Mouse (Mus musculus): ENCODE measurements around the gene Lgals3bp. TPM values are rescaled to one million over a fixed set of nuclear protein-coding genes. Genes with fewer than 3 reads are reported as not detected.

Lgals3bp gene
- polyA plus RNA-seq (2014; fragmentation: Illumina TruSeq; extraction: RNeasy Lipid Tissue Mini Kit (QIAGEN cat#74804)) = 16.0 TPM

DNA sequence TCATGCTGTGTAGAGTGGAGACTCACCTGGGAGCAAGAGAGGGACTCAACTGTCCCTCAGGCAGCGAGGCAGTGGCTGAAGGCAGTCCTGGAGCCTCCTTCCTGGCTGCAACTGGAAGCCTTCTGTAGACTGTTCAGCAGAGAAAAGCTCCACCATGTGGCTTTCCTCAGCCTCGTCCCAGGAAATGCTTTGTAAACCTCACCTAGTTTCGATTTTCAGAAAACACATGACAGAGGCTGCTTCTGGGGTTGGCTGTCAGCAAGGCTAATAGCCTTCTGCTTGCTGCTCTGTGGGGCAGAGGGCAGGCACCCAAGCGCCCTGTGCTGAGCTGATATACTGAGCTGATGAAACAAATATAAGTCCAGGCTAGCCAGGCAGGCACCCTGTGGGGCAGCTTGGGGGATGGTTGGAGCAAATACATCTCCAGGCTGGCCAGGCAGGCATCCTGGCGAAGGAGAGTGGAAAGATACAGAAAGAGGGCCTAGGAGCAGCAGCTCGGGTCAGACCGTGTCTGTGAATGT is at the start of gene Lgals3bp:
Gene Lgals3bp (minus strand): TSS at position 333 of the 521 bp plus-strand sequence.

DNA sequence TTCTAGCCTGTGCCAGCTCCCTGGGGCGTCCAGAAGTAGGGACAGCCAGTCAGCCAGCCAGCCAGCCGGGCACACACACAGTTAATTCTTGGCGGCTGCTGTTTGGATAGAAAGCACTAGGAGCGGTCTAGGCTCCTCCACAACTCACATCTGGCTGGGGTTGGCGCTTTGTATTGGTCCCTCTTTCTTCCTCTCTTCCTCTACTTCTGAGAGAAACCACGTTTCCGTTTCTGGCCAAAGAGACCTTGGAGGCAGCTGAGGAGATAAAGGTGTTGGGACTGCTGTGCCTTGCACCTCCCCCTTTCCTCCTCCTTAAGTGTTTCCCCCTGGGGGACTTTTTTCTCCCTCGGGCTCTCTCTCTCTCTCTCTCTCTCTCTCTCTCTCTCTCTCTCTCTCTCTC is 26.1 kb upstream of the Lgals3bp start, which contains the start of gene C1qtnf1:
Gene C1qtnf1 (plus strand): TSS at position 218 of the 400 bp plus-strand sequence.

DNA sequence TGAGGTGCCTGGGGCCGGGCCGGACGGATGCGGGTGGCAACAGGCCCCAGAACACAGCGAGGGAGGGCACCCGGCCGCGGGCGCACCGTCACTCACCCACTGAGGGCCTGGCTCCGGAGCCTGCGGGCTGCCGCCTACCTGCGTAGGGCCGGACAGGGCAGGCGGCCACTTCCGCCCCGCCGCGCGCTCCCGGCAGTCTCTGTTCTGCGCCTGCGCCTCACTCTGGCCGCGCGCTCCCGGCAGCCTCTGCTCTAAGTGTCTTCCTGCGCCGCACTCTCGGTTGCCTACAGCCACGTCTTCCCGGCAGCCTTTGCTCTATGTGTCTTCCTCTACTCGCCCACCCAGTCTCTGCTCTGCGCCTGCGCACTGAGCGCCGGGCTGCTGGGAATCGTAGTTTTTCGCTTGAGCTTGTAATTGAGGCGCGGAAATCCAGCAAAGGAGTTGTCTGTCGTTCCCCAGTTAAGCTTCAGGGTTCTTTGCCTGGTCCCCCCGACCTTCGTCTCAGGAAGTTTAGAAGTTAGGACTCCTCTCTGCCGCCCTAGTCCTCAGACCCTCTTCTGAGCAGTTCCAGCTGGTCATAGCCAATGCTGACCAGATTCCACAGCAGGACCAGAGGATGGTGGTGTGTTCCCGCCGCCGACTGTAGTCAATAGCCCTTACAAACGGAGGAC is 17.1 kb upstream of the Lgals3bp start, which contains the start of gene Cant1:
Gene Cant1 (minus strand): TSS at position 253 of the 671 bp plus-strand sequence.

DNA sequence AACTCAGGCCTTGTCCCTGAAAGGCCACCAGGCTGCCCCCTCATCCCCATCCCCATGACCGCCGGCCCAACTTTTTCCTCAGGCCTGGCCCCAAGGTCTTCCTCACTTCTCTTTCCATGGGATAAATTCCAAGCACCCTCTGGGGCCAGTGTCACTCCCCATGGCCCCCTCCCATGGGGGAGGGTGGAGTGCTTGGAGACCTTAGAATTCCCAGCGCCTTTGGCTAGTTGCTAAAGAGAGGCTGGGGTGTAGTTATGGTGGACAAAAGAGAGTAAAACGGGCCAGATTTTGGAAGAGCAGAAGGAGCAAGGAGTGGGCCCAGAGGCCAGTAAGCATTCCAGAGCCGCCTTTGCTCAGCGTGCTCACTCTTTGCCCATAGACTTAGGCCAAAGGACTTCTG is 46.3 kb downstream of the Lgals3bp start, which contains the start of gene Timp2:
Gene Timp2 (minus strand): TSS at position 101 of the 400 bp plus-strand sequence.

Other genes starting within 250 kb of the Lgals3bp start
- 36.3 TPM for gene Cyth1, start 153.5 kb downstream of the Lgals3bp start, polyA plus RNA-seq (2014; fragmentation: Illumina TruSeq; extraction: RNeasy Lipid Tissue Mini Kit (QIAGEN cat#74804))
- gene Usp36, start 111.8 kb downstream of the Lgals3bp start, polyA plus RNA-seq (2014; fragmentation: Illumina TruSeq; extraction: RNeasy Lipid Tissue Mini Kit (QIAGEN cat#74804)) = 3.2 TPM
- 0.23 TPM for gene Cep295nl, start 59.6 kb downstream of the Lgals3bp start, polyA plus RNA-seq (2014; fragmentation: Illumina TruSeq; extraction: RNeasy Lipid Tissue Mini Kit (QIAGEN cat#74804))
- gene Timp2, start 46.4 kb downstream of the Lgals3bp start, polyA plus RNA-seq (2014; fragmentation: Illumina TruSeq; extraction: RNeasy Lipid Tissue Mini Kit (QIAGEN cat#74804)) = 193 TPM
- gene Cant1, start 17.0 kb upstream of the Lgals3bp start, polyA plus RNA-seq (2014; fragmentation: Illumina TruSeq; extraction: RNeasy Lipid Tissue Mini Kit (QIAGEN cat#74804)) = 4.3 TPM
- gene C1qtnf1, start 26.1 kb upstream of the Lgals3bp start, polyA plus RNA-seq (2014; fragmentation: Illumina TruSeq; extraction: RNeasy Lipid Tissue Mini Kit (QIAGEN cat#74804)) = 12.5 TPM
- gene Engase, start 74.7 kb upstream of the Lgals3bp start, polyA plus RNA-seq (2014; fragmentation: Illumina TruSeq; extraction: RNeasy Lipid Tissue Mini Kit (QIAGEN cat#74804)) = not detected

Measured in ovary, adult 10 weeks (tissue).